Mouse (Mus musculus) MEL (cell line): ENCODE data around the gene Hoxc10. TPM values are rescaled to one million over a fixed set of nuclear protein-coding genes. Genes with fewer than 3 reads are reported as not detected.
A peak's percentile ranks its signal among the peaks of the same experiment; 100 is the strongest.

Experiments
- DNase-seq: peaks from one replicate; pipeline ENCODE4 v3.0.0; 2011; ENCODE audit warnings: low read depth, low spot score
- H3K27ac ChIP-seq: 2 replicates; pipeline ENCODE4 v1.5.1; 2012; ENCODE audit warnings: low read depth, mild to moderate bottlenecking, control low read depth, low read length, moderate library complexity; ENCODE audit not compliant: control insufficient read depth
- H3K27me3 ChIP-seq, 2 experiments: fragments of 150-350 bp in 1 of 2; sonication (generic) in 1 of 2; 2 replicates each; pipeline ENCODE4 v1.6.1; 2012; ENCODE audit warnings: low read length in 2 of 2, mild to moderate bottlenecking in 2 of 2, improper control_type of control experiment in 1 of 2, moderate library complexity in 1 of 2; ENCODE audit not compliant: insufficient read depth in 2 of 2, control insufficient read depth in 1 of 2
- H3K36me3 ChIP-seq, 2 experiments: 2 replicates each; pipeline ENCODE4 v1.6.1; 2012 to 2014; ENCODE audit warnings: low read length in 2 of 2, improper control_type of control experiment in 1 of 2, inconsistent platforms in 1 of 2, mild to moderate bottlenecking in 1 of 2; ENCODE audit not compliant: insufficient read depth in 2 of 2, control insufficient read depth in 1 of 2
- H3K4me1 ChIP-seq, 2 experiments: fragments of 150-350 bp in 1 of 2; sonication (generic) in 1 of 2; 2 replicates each; pipeline ENCODE4 v1.6.1; 2012; ENCODE audit warnings: low read length in 2 of 2, improper control_type of control experiment in 1 of 2, mild to moderate bottlenecking in 1 of 2; ENCODE audit not compliant: insufficient read depth in 2 of 2, control insufficient read depth in 1 of 2
- H3K4me3 ChIP-seq, 2 experiments: fragments of 150-350 bp in 1 of 2; sonication (generic) in 1 of 2; 2 replicates each; pipeline ENCODE4 v1.5.1; 2012; ENCODE audit warnings: low read depth in 2 of 2, low read length in 2 of 2, mild to moderate bottlenecking in 2 of 2, moderate library complexity in 2 of 2, control low read depth in 1 of 2, improper control_type of control experiment in 1 of 2; ENCODE audit not compliant: control insufficient read depth in 1 of 2, insufficient read depth in 1 of 2
- H3K79me2 ChIP-seq: 2 replicates; pipeline ENCODE4 v1.6.1; 2012; ENCODE audit warnings: mild to moderate bottlenecking, low read length, moderate library complexity; ENCODE audit not compliant: control insufficient read depth, poor library complexity, insufficient read depth
- H3K9ac ChIP-seq: 2 replicates; pipeline ENCODE4 v1.6.1; 2012; ENCODE audit warnings: low read depth, mild to moderate bottlenecking, control low read depth, low read length, moderate library complexity; ENCODE audit not compliant: control insufficient read depth, poor library complexity, severe bottlenecking
- H3K9me3 ChIP-seq: fragments of 150-350 bp; sonication (generic); replicated peaks from 2 replicates; pipeline ENCODE4 v1.6.1; 2012; ENCODE audit warnings: mild to moderate bottlenecking, low read length, improper control_type of control experiment, moderate library complexity; ENCODE audit not compliant: insufficient read depth
- CHD1 ChIP-seq: IDR thresholded peaks from 2 replicates; pipeline ENCODE4 v1.6.1; 2012; ENCODE audit warnings: low read depth, mild to moderate bottlenecking, inconsistent platforms, low read length, improper control_type of control experiment
- CHD2 ChIP-seq: IDR thresholded peaks from 2 replicates; pipeline ENCODE4 v1.6.1; 2011; ENCODE audit warnings: low read length, improper control_type of control experiment
- CTCF ChIP-seq, 3 experiments: IDR thresholded peaks in 2 of 3; conservative IDR thresholded peaks in 1 of 3; 2 replicates each; pipeline ENCODE4 v1.5.1; 2011 to 2012; ENCODE audit warnings: low read length in 3 of 3, low read depth in 2 of 3, mild to moderate bottlenecking in 2 of 3, improper control_type of control experiment in 1 of 3, inconsistent platforms in 1 of 3, mixed read lengths in 1 of 3, moderate library complexity in 1 of 3; ENCODE audit not compliant: control insufficient read depth in 1 of 3, insufficient read depth in 1 of 3, poor library complexity in 1 of 3, severe bottlenecking in 1 of 3
- E2F4 ChIP-seq: IDR thresholded peaks from 2 replicates; pipeline ENCODE4 v1.6.1; 2011; ENCODE audit warnings: low read depth, low read length, improper control_type of control experiment, borderline replicate concordance
- ELF1 ChIP-seq: IDR thresholded peaks from 2 replicates; pipeline ENCODE4 v1.6.1; 2014; ENCODE audit warnings: low read depth, mild to moderate bottlenecking, inconsistent platforms, low read length, improper control_type of control experiment, moderate library complexity
- ETS1 ChIP-seq: IDR thresholded peaks from 2 replicates; pipeline ENCODE4 v1.6.1; 2012; ENCODE audit warnings: low read depth, mild to moderate bottlenecking, inconsistent platforms, low read length, improper control_type of control experiment, moderate library complexity
- GABPA ChIP-seq: IDR thresholded peaks from 2 replicates; pipeline ENCODE4 v1.6.1; 2012; ENCODE audit warnings: low read depth, mild to moderate bottlenecking, inconsistent platforms, low read length, improper control_type of control experiment, moderate library complexity
- GATA1 ChIP-seq: IDR thresholded peaks from 2 replicates; pipeline ENCODE4 v1.6.1; 2011; ENCODE audit warnings: low read depth, low read length, improper control_type of control experiment
- HCFC1 ChIP-seq: IDR thresholded peaks from 2 replicates; pipeline ENCODE4 v1.6.1; 2012; ENCODE audit warnings: low read depth, mild to moderate bottlenecking, inconsistent platforms, low read length, improper control_type of control experiment, moderate library complexity
- JUND ChIP-seq: IDR thresholded peaks from 2 replicates; pipeline ENCODE4 v1.6.1; 2011; ENCODE audit warnings: low read depth, mild to moderate bottlenecking, improper control_type of control experiment, low read length
- MAFK ChIP-seq: IDR thresholded peaks from 2 replicates; pipeline ENCODE4 v1.6.1; 2011; ENCODE audit warnings: low read depth, mild to moderate bottlenecking, low read length, improper control_type of control experiment, borderline replicate concordance
- MAX ChIP-seq: IDR thresholded peaks from 2 replicates; pipeline ENCODE4 v1.6.1; 2011; ENCODE audit warnings: low read length, improper control_type of control experiment
- MAZ ChIP-seq: IDR thresholded peaks from 2 replicates; pipeline ENCODE4 v1.6.1; 2012; ENCODE audit warnings: low read depth, mild to moderate bottlenecking, inconsistent platforms, low read length, improper control_type of control experiment
- MEF2A ChIP-seq: IDR thresholded peaks from 2 replicates; pipeline ENCODE4 v1.6.1; 2014; ENCODE audit warnings: low read depth, mild to moderate bottlenecking, inconsistent platforms, low read length, improper control_type of control experiment; ENCODE audit not compliant: poor library complexity, insufficient replicate concordance, severe bottlenecking; ENCODE audit errors: extremely low read depth
- MXI1 ChIP-seq: IDR thresholded peaks from 2 replicates; pipeline ENCODE4 v1.6.1; 2011; ENCODE audit warnings: mild to moderate bottlenecking, low read depth, low read length, improper control_type of control experiment
- MYB ChIP-seq: IDR thresholded peaks from 2 replicates; pipeline ENCODE4 v1.6.1; 2011; ENCODE audit warnings: mild to moderate bottlenecking, low read depth, low read length, improper control_type of control experiment
- MYC ChIP-seq: IDR thresholded peaks from 2 replicates; pipeline ENCODE4 v1.6.1; 2011; ENCODE audit warnings: low read depth, mild to moderate bottlenecking, low read length, improper control_type of control experiment, moderate library complexity
- NELFE ChIP-seq: IDR thresholded peaks from 2 replicates; pipeline ENCODE4 v1.6.1; 2011; ENCODE audit warnings: low read depth, low read length, improper control_type of control experiment
- NRF1 ChIP-seq: IDR thresholded peaks from 2 replicates; pipeline ENCODE4 v1.6.1; 2014; ENCODE audit warnings: low read depth, mild to moderate bottlenecking, inconsistent platforms, low read length, improper control_type of control experiment, moderate library complexity; ENCODE audit not compliant: poor library complexity, insufficient read depth, severe bottlenecking
- POLR2A ChIP-seq, 2 experiments: IDR thresholded peaks; 2 replicates each; pipeline ENCODE4 v1.6.1; 2011 to 2012; ENCODE audit warnings: low read length in 2 of 2, mild to moderate bottlenecking in 2 of 2, control low read depth in 1 of 2, improper control_type of control experiment in 1 of 2, low read depth in 1 of 2, moderate library complexity in 1 of 2; ENCODE audit not compliant: control insufficient read depth in 1 of 2, insufficient read depth in 1 of 2, poor library complexity in 1 of 2
- POLR2AphosphoS2 ChIP-seq: IDR thresholded peaks from 2 replicates; pipeline ENCODE4 v1.6.1; 2011; ENCODE audit warnings: low read length, improper control_type of control experiment
- POLR2AphosphoS5 ChIP-seq: IDR thresholded peaks from 2 replicates; pipeline ENCODE4 v1.6.1; 2012; ENCODE audit warnings: low read depth, borderline replicate concordance, mild to moderate bottlenecking, inconsistent platforms, low read length, moderate library complexity, mixed read lengths
- RAD21 ChIP-seq: IDR thresholded peaks from 2 replicates; pipeline ENCODE4 v1.6.1; 2011; ENCODE audit warnings: mild to moderate bottlenecking, low read depth, low read length, improper control_type of control experiment
- RCOR1 ChIP-seq: IDR thresholded peaks from 2 replicates; pipeline ENCODE4 v1.6.1; 2012; ENCODE audit warnings: low read depth, mild to moderate bottlenecking, inconsistent platforms, low read length, improper control_type of control experiment
- SIN3A ChIP-seq: IDR thresholded peaks from 2 replicates; pipeline ENCODE4 v1.6.1; 2012; ENCODE audit warnings: low read length, improper control_type of control experiment, inconsistent platforms
- SMC3 ChIP-seq: IDR thresholded peaks from 2 replicates; pipeline ENCODE4 v1.6.1; 2011; ENCODE audit warnings: low read depth, low read length, improper control_type of control experiment
- TBP ChIP-seq: IDR thresholded peaks from 2 replicates; pipeline ENCODE4 v1.8.0; 2011; ENCODE audit warnings: low read depth, low read length, improper control_type of control experiment
- TCF12 ChIP-seq: IDR thresholded peaks from 2 replicates; pipeline ENCODE4 v1.6.1; 2014; ENCODE audit warnings: low read depth, mild to moderate bottlenecking, inconsistent platforms, low read length, improper control_type of control experiment, moderate library complexity
- UBTF ChIP-seq: IDR thresholded peaks from 2 replicates; pipeline ENCODE4 v1.6.1; 2012; ENCODE audit warnings: low read depth, mild to moderate bottlenecking, inconsistent platforms, low read length, improper control_type of control experiment, moderate library complexity, borderline replicate concordance; ENCODE audit not compliant: insufficient read depth
- USF1 ChIP-seq: IDR thresholded peaks from 2 replicates; pipeline ENCODE4 v1.6.1; 2014; ENCODE audit warnings: low read depth, mild to moderate bottlenecking, inconsistent platforms, low read length, improper control_type of control experiment, moderate library complexity
- ZKSCAN1 ChIP-seq: IDR thresholded peaks from 2 replicates; pipeline ENCODE4 v1.6.1; 2012; ENCODE audit warnings: low read depth, mild to moderate bottlenecking, inconsistent platforms, low read length, improper control_type of control experiment, moderate library complexity
- ZMIZ1 ChIP-seq: IDR thresholded peaks from 2 replicates; pipeline ENCODE4 v1.6.1; 2012; ENCODE audit warnings: low read depth, mild to moderate bottlenecking, inconsistent platforms, low read length, improper control_type of control experiment, moderate library complexity
- ZNF384 ChIP-seq: IDR thresholded peaks from 2 replicates; pipeline ENCODE4 v1.6.1; 2012; ENCODE audit warnings: low read depth, mild to moderate bottlenecking, inconsistent platforms, low read length, improper control_type of control experiment
- polyA plus RNA-seq, 2 experiments: library from polyadenylated mRNA; stranded (reverse) in 1 of 2; unstranded in 1 of 2; fragments of >175 nt in 1 of 2; fragments of >200 nt in 1 of 2; gene quantifications; 2 replicates each; pipeline versions ENCODE4 v1.2.1 to v1.2.4; 2012; ENCODE audit warnings: low replicate concordance in 2 of 2, low read depth in 1 of 2; ENCODE audit not compliant: insufficient read length in 2 of 2, insufficient read depth in 1 of 2, missing spikeins in 1 of 2
- total RNA-seq: library from RNA; depleted of rRNA; stranded (reverse); fragments of 300-350 nt; gene quantifications from 2 replicates; pipeline ENCODE4 v1.2.3, GENCODE M21; 2012

Hoxc10 gene
- total and polyA plus RNA-seq, 3 experiments: 6.8 to 24.8 TPM; not detected in 1

- H3K4me3 ChIP-seq: peak overlapping the region; percentile 81 to 89
- H3K27ac ChIP-seq: peak overlapping the region; percentile 83
- H3K9me3 ChIP-seq: no peaks in the 10 kb centered on the region
- H3K4me1 ChIP-seq: peaks cover 16 to 23% of the 10 kb centered on the region in 2 experiments
- H3K79me2 ChIP-seq: peaks cover 54% of the 10 kb centered on the region
- DNase-seq: peak; percentile 85
- peaks cover 0 to 18% of the 10 kb centered on the region in 2 experiments; a peak in 2 of 4 replicates for H3K36me3 ChIP-seq
- peak overlapping the region; percentile 93 for H3K9ac ChIP-seq
- no peaks in the 10 kb centered on the region for H3K27me3 ChIP-seq
- no peak for TF ChIP-seq CTCF (IDR thresholded peaks at IDR 0.05 in 2 of 3, conservative IDR thresholded peaks at IDR 0.05 in 1 of 3; ENCODE audit: control insufficient read depth in 1 of 3, insufficient read depth in 1 of 3, low read depth in 2 of 3, low read length in 3 of 3, poor library complexity in 1 of 3, severe bottlenecking in 1 of 3)
- no peak for TF ChIP-seq MYC
- peak; percentile 52; the same call in 1 of the 2 replicates for TF ChIP-seq MAX
- no peak for TF ChIP-seq ETS1
- TF ChIP-seq ELF1: no peak; the same call in 1 of the 2 replicates
- no peak for TF ChIP-seq POLR2AphosphoS5
- no peak for TF ChIP-seq GATA1
- TF ChIP-seq MEF2A: no peak
- TF ChIP-seq SIN3A: no peak; the same call in none of the 2 replicates
- peak; percentile 35 for TF ChIP-seq POLR2AphosphoS2
- TF ChIP-seq NRF1: peak; percentile 55; the same call in 1 of the 2 replicates
- peak; percentile 61; the same call in 1 of the 2 replicates for TF ChIP-seq MXI1
- no peak for TF ChIP-seq E2F4
- TF ChIP-seq TBP: peak; percentile 43; the same call in 1 of the 2 replicates
- TF ChIP-seq MAZ: no peak; the same call in none of the 2 replicates
- TF ChIP-seq HCFC1: peak; percentile 69
- 0 out of 2 replicates have a peak, but pooled peaks have one; percentile 4 for TF ChIP-seq MYB
- TF ChIP-seq CHD2: no peak
- TF ChIP-seq GABPA: no peak
- TF ChIP-seq ZKSCAN1: no peak
- peak; percentile 71 to 78 for TF ChIP-seq POLR2A (IDR thresholded peaks at IDR 0.05; ENCODE audit: control insufficient read depth in 1 of 2, insufficient read depth in 1 of 2, low read depth in 1 of 2, low read length in 2 of 2, poor library complexity in 1 of 2)
- TF ChIP-seq RCOR1: 0 out of 2 replicates have a peak, but pooled peaks have one; percentile 5
- no peak for TF ChIP-seq USF1
- peak; percentile 97 for TF ChIP-seq UBTF
- TF ChIP-seq CHD1: 0 out of 2 replicates have a peak, but pooled peaks have one; percentile 41
- no peak for TF ChIP-seq MAFK
- no peak; the same call in 1 of the 2 replicates for TF ChIP-seq ZMIZ1
- no peak for TF ChIP-seq JUND
- TF ChIP-seq RAD21: no peak
- TF ChIP-seq ZNF384: no peak
- TF ChIP-seq TCF12: peak; percentile 30; the same call in 1 of the 2 replicates
- peak; percentile 63 for TF ChIP-seq NELFE
- no peak for TF ChIP-seq SMC3
Observed at GRCm38 (mm10) chr15:102976631-102977422, 10.2 kb downstream of the Hoxc10 start.
